Mouse (Mus musculus) embryo, embryonic 9.5 days (tissue): ENCODE data around the gene Pyroxd1.
"Not testable (repeated sequence)": the region's sequence is repeated elsewhere in the genome, so short reads cannot be mapped to it uniquely, and the experiment has no call there.

Experiments
- DNase-seq: peaks from one replicate; pipeline ENCODE4 v3.0.0-alpha.2; 2017; ENCODE audit errors: extremely low spot score

Pyroxd1 gene

DNA sequence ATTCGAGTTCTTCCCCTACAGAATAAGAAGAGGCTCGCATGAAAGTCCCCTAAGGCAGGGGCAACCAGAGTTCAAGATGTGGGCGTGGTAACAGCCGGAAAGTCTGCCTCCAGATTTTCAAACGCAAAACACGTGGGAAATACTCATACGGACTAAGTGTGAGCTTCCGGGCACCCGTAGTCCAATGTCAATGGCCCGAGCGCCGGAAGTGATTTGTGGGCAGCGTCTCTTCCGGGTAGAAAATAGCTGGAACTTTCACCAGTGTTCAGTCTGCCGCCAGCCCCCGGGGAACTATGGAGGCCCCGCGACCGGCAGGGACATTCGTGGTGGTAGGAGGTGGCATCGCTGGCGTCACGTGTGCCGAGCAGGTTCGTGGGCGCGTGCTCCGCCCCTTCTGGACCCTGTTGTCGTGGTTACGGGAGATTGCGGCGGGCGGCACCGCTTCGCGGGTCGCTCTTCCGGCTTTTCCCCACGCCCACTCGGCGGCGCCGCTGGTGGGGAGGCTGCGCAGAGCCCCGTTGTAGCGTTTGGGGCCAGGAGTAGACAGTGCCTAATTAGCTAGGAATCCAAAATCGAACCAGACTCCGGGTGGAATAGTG lies at the start of gene Pyroxd1:
Gene Pyroxd1, plus strand, starts transcription at position 215 of the 599 bp plus-strand sequence.
- peak; percentile 89 for DNase-seq

DNA sequence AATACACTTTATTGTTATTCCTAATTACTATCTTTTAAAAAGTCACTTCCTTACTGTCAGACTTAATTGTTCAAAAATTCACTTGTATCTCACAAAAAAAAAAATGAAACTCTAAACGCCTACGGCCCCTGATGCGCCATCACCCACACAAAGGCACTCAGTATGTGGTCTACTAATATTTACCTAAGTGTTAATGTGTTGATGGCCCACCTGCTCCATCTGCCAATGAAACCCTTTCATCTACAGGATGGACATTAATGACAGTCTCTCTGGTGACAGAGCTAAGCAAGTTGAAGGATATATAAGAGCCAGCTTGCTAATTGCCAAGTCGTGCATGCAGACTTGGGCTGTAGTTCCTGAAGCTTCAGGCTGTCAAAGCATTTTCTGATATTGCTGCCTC lies 47.4 kb upstream of the Pyroxd1 start, which contains the start of gene Iapp:
Gene Iapp, plus strand, starts transcription at position 326 of the 400 bp plus-strand sequence.
- DNase-seq, result no peak

DNA sequence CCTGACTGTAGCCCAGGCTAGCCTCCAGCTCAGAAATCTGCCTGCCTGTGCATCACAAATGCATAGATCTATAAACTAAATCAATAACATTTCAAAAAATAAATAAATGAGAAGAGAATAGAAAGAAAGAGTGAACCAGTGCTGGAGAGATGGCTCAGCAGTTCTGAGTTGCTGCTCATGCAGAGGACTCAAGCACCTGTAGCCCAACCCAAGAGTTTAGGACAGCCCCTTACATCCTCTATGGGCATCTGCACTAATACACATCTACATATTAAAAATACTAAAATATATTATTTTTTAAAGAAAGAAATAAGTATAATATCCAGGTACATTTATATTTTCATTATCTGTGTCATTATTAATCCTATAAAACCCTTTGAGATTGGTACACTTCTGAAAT lies 40.4 kb upstream of the Pyroxd1 start:
- no peak for DNase-seq

DNA sequence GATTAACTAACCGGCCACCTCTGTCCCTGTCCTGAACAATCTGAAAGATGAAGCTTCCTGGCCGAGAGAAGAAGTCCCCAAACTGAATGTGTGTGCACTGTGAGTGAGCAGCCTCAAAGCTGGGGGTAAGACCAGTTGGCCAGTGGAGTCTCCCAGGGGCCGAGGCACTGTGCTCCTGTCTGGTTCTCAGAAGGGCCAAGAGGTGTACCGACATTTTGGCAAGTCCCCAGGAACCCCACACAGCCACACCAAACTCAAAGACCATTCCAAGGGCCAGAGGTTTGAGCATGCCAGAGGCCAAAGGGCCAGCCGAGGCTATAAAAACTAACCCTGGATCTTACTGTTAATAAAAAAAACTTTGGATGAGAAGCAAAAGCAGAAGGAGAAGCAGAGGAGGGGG lies 31.2 kb upstream of the Pyroxd1 start:
- no peak for DNase-seq

DNA sequence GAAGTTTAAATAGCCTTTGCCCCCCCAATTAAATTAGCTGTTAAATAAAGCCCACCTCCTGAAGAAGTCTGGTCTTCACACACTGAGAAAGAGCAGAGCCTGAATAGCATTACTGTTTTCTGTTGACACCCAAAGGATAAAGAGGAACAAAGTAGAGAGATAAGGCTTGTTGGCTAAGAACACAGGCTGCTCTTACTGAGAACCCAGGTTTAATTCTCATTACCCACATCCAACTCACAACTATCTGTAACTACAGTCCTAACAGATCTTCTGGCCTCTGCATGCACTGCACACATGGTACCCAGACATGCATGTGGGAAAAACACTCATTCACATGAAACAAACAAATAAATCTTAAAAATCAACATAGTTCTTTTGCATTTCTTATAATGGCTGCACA lies 28.3 kb upstream of the Pyroxd1 start:
- DNase-seq, result no peak

DNA sequence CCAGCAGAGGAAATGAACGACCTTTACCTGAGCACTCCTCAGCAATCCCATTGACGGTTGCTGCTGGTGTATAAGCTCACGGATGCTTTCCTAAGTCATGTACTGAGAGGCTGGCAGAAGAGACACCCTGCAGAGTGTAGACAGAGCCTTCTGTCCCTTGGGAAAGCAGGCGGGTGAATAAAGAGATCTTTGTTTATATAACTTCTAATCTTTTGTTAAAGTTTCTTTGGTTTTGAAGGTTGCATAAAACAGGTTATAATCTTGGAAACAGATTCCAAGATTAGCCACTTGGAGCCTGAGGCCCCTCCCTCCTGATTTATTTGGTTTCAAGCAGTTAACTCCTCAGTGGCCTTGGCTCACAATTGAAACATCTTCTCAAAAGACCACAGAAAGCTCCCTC lies 22.6 kb upstream of the Pyroxd1 start, which contains the start of gene Slco1a5:
Gene Slco1a5, minus strand, starts transcription at position 101 of the 400 bp plus-strand sequence.
- DNase-seq, result no peak

DNA sequence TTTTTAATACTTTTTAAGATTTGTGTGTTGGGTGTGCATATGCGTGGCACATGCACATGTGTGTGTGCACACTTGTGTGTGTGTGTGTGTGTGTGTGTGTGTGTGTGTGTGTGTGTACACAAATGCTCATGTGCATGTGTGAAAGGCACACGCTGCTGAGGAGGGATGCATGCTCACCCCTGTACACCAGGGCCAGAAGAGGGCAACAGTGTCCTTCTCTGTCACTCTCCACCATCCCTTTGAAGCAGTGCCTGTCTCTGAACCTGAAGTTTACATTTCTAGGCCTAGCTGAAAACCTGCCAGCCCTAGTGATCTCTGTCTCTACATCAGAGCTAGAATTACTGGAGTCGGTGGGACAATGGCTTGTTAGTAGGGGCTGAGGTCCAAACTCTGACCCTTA lies 18.9 kb upstream of the Pyroxd1 start:
- DNase-seq, result no peak

DNA sequence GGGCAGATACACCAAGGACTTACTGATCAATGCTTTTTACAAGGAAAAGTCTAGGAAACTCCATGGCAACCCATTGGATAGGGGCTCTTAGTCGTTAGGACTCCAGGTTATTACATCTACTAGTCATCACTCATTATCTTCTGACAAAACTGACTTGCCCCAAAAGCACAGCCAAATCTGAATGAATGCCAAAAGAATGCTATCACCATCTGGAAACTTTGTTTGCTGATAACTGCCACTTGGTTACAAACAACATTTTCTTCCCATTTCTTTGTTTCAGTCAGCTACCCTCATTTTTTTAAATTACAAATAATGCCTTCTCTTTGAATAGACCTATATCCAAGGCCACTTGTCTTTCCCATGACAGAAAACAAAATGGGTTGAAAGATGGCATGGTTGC lies 16.3 kb upstream of the Pyroxd1 start:
- no peak for DNase-seq

DNA sequence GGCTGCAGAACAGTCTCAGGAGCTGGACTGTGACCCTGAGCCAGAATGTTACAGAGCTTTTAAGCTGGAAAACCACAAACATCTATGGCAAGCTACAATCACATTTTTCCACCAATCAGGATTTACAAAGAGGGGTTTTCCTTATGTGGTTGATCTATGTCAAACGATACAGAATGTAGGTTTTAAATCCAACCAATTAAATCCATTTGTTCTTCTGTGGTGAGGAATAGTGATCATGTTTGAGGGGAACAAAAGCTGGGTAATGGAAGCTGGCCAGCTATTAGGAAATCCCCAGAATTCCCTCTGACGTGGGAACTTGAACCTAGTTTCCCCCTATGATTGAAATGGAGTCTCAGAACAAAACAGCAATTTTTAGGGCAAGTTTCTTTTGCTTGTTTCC lies 6.5 kb upstream of the Pyroxd1 start:
- no peak for DNase-seq

DNA sequence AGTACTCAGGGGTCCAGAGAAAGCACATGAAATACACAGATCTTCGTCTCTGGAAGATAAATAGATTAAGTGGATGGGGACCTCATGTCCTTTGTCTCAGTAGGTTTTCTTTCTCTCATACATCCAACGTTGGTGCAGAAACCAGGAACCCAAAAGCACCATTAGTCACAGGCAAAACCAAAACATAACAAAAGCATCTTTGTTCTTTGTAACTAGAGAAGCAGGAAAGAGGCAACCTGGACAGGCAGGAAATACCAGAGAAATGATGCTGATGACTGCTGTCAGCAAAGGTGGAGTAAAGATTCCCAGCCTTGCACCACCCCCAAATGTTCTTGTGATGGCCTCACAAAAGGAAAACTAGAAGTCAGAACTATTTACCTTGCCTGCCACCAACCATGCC lies 5.9 kb upstream of the Pyroxd1 start:
- DNase-seq, result no peak

DNA sequence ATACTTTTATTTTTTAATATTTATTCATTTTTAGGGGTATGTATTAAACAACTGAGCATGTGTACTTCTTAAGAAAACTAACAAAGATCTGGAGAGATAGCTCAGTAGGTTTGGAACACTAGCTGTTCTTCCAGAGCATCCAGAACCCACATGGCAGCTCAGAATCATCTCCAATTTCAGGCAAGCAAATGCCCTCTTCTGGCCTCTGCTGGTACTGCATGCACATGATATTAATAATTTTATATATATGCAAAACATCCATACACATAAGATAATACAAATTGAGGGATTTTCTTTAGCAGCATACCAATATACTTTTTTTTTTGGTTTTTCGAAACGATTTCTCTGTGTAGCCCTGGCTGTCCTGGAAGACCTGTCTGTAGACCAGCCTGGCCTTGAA lies 1.9 kb upstream of the Pyroxd1 start:
- peak; percentile 37 for DNase-seq

DNA sequence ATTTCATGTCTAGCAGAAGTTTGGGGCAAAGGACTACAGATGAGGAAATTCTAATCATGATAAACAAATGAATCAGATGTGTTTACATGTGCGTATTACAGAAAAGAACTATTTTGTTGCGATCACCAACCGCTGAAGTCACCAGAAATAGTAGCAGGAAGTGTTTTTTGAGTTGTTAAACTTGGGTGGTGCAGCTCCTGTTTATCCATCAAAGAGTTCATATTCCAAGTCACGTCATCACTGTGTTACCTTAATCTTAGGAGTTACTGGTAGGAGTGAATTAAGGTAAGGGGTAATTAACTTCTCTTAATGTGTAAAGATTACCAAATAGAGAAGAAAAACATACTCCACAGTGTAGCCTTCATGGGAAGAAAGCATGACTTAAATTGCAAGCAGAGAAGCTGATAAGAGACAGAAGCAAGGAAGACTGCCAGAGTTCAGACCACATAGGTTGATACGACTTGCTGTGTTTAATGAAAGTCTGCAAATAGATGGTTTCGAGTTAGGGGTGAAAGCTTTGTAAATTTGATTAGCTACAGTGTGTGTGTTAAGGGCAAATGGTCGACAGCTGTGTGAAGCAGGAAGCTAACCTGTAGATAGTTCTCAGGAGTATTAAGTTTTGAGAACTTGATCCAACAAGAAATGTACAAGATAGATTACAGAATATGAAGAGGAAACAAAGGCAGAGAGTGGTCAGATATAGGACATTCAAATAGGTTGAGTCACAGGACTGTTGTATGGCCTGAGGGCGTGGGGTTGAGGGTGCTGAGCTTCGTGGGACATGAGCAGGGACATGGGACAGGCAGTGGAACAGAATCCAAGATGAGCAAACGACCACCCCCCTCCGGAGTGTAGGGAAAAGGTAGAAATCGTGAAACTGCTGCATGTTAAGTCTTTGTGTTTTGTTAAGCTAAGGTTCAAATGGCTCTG lies 992 bp downstream of the Pyroxd1 start:
- no peak for DNase-seq

DNA sequence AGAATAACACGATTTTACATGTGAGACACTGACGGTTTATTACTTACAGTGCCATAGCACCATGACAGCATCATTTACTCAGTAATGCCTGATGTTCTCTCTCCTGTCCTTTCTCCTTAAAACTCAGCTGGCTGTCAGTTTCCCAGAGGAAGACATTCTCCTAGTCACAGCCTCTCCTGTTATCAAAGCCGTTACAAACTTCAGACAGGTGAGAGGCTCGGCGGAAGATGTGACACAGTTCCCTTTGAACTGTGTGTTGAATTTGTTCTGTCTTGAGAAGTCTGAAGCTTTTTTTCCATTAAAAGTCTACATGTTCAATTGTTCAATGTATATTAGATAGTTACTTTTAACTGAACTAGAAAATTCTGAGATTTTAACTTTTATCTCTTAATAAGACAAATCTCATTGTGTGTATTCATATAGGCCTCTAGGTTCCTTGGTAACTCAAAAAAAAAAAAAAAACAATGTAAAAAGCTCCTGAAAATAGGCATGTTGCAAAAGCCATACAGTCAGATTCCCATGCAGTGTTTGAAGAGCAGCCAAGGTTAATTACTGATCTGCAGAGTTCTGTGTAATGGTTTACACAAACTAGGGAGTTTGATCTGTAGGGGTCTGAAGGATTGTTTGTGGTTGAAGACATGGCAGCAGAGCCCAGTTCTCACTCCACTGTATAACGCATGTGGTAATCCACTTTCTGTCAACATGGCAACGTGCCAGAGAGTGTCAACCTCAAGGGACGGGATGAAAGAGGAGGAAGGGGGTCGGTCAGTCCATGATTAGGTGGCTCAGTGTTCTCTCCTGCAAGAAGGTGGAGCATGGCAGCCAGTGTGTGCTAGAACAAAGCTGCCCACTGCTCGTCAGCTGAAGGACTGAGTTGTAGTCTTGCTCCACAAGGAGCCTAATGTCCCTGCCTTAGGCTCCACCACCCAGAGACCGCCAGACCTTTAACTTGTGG lies 2.3 kb downstream of the Pyroxd1 start:
- no peak for DNase-seq

DNA sequence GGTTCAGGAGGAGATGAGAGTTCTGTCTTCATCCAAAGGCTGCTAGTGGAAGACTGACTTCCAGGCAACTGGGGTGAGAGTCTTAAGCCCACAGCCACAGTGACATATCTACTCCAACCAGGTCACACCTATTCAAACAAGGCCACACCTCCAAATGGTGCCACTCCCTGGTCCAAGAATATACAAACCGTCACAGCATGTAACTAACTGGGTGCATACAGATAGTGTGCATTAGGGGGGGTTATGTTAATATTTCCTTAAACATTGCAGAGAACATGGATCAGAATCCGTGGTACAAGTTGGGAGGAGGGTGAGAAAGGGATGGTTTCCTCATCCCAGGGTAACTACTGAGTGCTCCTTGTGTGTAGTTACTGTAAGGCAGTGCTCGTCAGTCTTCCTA lies 6.6 kb downstream of the Pyroxd1 start:
- not testable (repeated sequence) for DNase-seq

DNA sequence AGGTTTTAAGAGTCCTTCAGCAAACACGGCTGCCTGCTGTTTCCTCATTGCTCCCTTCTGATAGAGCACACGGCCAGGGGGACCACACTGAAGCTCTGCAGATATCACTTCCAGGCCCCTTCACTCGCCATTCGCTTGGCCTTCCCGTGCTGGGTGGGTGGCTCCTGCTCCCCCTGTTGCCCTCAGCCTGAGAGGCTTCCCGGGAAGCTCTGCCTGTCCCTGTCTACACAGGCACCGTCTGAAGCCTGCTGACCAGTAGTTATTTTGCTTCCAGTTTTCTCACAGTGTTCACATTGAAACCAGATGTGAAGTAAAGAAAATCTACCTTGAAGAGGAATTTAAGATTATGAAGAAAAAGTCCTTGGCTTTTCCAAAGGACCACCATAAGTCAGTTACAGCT lies 11.7 kb downstream of the Pyroxd1 start:
- no peak for DNase-seq

DNA sequence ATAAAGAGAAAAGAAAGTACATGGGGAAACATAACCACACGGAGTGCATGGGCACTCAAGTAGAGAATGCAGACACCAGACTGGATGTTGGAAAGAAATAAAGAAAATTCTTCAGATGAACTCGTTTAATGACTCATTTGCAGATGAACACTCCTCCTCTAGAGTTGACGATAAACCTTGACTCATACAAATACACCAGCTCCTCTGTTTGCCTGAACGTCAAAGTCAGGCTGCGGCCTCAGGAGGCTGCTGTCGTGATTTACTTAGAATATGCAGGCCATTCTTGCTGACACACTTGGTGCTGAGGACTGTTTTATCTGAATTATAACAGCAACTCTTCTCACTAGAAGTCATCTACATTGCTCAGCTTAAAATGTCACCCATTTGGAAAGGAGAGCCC lies 16.6 kb downstream of the Pyroxd1 start:
- no peak for DNase-seq

DNA sequence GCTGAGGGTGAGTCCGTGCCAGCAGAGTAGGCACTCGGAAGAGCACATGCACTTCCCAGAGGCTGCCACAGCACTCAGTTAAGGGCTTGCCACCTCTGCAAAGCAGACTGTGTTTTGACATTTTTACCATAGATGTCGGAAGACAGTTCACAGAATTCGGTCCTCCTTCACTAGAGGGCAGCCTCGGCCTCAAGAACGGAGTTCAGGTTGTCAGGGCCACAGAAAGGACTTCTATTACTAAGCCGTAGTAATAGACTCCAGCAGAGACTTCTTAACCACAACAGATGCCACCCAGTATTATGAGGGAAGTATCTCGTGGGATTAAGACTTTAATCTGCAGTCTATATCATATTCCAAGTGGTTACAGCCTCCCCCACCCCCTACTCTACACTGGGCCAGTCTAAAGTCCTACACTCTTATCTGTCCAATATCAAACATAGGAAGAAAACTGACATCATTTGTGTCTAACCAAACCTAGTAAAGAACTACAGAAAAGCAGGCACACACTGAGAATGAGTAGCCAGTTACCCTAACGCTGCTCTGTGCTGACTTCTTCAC lies 17.6 kb downstream of the Pyroxd1 start:
- no peak for DNase-seq

DNA sequence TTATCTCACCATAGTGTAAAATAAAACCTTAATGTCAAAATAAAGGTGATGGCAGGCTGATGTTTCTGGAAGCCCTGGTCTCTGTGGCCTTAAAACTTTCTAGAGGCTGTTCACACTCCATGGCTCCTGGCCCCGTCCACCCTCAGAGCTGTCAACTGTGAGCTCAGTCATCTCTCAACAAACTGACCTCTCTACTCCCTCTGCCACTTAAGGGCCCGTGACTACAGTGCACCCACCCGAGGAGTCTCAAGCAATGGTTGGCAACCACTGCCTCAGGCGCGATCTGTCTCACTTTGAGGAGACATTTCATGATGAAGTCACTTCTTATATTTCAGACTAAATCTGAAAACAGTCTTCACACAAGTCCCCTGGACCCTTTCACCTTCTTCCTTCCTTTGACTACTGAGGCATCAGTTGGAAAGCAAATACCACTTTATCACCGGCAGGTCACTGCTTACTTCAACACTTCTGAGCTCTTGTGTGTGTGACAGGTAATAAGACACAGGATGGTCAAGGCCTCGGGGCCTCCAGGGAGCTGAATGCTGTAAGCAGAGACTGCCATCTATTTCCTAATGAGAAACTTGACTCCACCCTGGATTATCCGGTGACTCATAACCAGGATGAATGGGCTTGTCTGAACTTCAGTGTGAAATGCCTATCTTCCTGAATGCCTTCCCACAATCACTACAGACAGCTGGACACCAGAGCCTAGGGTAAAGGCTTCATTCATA lies 20.5 kb downstream of the Pyroxd1 start:
- DNase-seq, result no peak

DNA sequence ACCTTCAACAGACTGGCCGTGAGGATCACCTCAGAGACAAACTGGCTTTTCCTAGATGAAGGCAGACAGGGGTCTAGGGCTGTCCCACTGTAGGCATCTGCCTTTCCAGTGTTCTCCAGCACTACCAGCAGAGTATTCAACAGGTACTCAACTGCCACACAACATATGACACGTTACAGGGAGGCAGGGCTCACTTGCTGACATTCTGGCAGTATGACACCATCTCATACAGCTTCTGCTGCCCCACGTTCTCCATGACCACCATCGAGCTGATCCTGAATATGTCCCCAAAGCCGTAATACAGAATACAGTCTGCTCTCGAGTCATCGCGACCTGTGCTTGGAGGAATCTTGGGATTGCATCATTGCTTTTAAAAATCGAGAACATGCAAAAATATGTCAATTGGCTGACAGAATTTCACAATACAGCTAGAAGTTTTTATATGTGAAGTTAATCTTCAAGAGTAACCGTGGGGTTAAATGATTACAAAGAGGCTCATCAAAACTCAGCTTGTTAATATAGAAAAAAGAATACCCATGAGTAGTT lies 21.1 kb downstream of the Pyroxd1 start:
- no peak for DNase-seq

DNA sequence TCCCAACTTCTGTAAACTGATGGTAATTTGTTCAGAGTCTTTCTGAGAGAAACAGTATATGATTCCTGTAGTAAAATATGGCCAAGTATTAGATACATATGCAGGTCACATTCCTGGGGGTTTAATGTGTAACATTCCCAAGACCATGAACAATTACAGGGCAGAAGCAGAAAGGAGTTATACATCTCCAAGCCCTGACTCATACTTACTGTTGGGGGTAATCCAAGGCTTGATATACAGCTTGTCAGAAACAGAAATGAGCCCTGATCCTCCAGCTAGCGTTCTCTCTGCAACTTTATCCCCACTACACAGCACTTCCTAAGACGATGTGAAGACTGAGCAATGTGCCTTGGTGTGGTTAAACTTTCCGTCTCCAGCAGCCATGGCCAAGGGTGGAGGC lies 22.1 kb downstream of the Pyroxd1 start:
- DNase-seq, result no peak

DNA sequence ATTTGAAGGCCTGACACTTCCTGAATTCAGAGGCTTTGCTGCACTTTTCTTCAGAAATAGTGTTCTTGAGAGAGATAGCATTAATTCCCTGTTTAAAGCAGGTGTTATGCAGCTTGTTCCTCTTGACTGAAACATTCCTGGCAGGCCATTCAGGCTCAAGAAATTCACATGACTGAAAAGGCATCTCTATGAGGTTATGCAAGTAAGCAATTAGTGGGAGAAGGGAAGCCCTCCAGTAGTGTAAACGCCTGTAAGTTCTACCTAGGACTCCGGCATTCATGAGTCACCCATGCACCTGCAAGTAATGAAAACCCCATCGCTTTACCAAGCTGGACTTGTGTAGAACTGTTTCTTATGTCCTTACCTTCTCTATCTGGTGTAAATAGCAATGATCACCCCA lies 24.1 kb downstream of the Pyroxd1 start:
- DNase-seq, result no peak
